Mouse (Mus musculus): ENCODE measurements around the gene Gm4952. TPM values are rescaled to one million over a fixed set of nuclear protein-coding genes. Genes with fewer than 3 reads are reported as not detected.
A peak's percentile ranks its signal among the peaks of the same experiment; 100 is the strongest.

Gene Gm4952
- total and polyA plus RNA-seq, 3 experiments: 0.17 to 0.26 TPM; not detected in 1

DNA sequence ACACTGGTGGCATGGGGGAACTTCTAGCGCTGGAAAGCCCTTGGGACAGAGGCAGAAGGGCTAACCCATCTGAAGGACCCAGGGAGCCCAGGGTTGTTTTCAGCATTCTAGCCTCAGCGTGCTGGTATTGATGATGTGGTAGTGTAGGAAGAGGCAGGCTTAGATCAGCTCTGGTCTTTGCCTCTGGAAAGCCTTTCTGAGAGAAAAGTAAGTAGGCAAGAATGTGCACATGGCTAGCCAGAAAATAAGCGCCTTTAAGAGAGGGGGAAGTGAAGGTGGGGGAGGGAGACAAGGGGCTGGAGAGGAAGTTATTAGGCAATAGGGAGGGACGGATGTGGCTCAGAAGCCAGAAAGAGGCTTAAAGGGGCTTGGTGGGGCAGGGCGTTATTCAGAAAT is 25.8 kb upstream of the Gm4952 start:
- no peaks in the 10 kb centered on the region for H3K9me3 ChIP-seq (replicated peaks; ENCODE audit: low read length)
- peak; percentile 82 for DNase-seq (ENCODE audit: extremely low read depth)
- TF ChIP-seq TCF12 (IDR thresholded peaks at IDR 0.05; ENCODE audit: low read depth, low read length): peak; percentile 69
- peak; percentile 66 for TF ChIP-seq IRF4 (IDR thresholded peaks at IDR 0.05; ENCODE audit: low read depth, low read length)
- 0 out of 2 replicates have a peak, but pooled peaks have one; percentile 62 for TF ChIP-seq SIN3A (IDR thresholded peaks at IDR 0.05; ENCODE audit: low read length)
- TF ChIP-seq TBP (conservative IDR thresholded peaks at IDR 0.05; ENCODE audit: low read depth, low read length): peak; percentile 66
- TF ChIP-seq POLR2AphosphoS2 (IDR thresholded peaks at IDR 0.05; ENCODE audit: low read depth, low read length): 0 out of 2 replicates have a peak, but pooled peaks have one; percentile 67
- peak; percentile 88; the same call in 1 of the 2 replicates for TF ChIP-seq MYC (IDR thresholded peaks at IDR 0.05; ENCODE audit: low read depth, low read length)
- TF ChIP-seq MEF2A (IDR thresholded peaks at IDR 0.05; ENCODE audit: borderline replicate concordance, low read depth, low read length): peak; percentile 68
- peak; percentile 71 for TF ChIP-seq ETS1 (conservative IDR thresholded peaks at IDR 0.05; ENCODE audit: low read depth, low read length)
- no peak for TF ChIP-seq UBTF (IDR thresholded peaks at IDR 0.05; ENCODE audit: low read depth, low read length)
- TF ChIP-seq CTCF (conservative IDR thresholded peaks at IDR 0.05 in 1 of 2, IDR thresholded peaks at IDR 0.05 in 1 of 2; ENCODE audit: low read depth in 2 of 2, low read length in 2 of 2): no peak
- TF ChIP-seq CHD2 (IDR thresholded peaks at IDR 0.05; ENCODE audit: low read length): peak; percentile 87
- TF ChIP-seq JUND (conservative IDR thresholded peaks at IDR 0.05; ENCODE audit: low read depth, low read length): no peak
- peak; percentile 47; the same call in 1 of the 2 replicates for TF ChIP-seq EP300 (IDR thresholded peaks at IDR 0.05; ENCODE audit: low read length)
- TF ChIP-seq POLR2A (IDR thresholded peaks at IDR 0.05; ENCODE audit: low read depth, low read length): peak; percentile 71; the same call in 1 of the 2 replicates
- 0 out of 2 replicates have a peak, but pooled peaks have one; percentile 47 for TF ChIP-seq RCOR1 (conservative IDR thresholded peaks at IDR 0.05; ENCODE audit: low read depth, low read length)
- TF ChIP-seq MAX (IDR thresholded peaks at IDR 0.05; ENCODE audit: low read length): peak; percentile 74; the same call in 1 of the 2 replicates
- TF ChIP-seq ZMIZ1 (IDR thresholded peaks at IDR 0.05; ENCODE audit: low read depth, low read length): peak; percentile 68; the same call in 1 of the 2 replicates
- peak; percentile 62 for TF ChIP-seq HCFC1 (IDR thresholded peaks at IDR 0.05; ENCODE audit: low read depth, low read length)
- TF ChIP-seq ELF1 (IDR thresholded peaks at IDR 0.05; ENCODE audit: low read depth, low read length): peak; percentile 66; the same call in 1 of the 2 replicates
- TF ChIP-seq JUN (IDR thresholded peaks at IDR 0.05; ENCODE audit: insufficient read depth, low read depth, low read length): no peak
- TF ChIP-seq RAD21 (IDR thresholded peaks at IDR 0.05; ENCODE audit: low read depth, low read length): no peak
- peak; percentile 86 for TF ChIP-seq MXI1 (IDR thresholded peaks at IDR 0.05; ENCODE audit: low read depth, low read length)
- H3K4me2 ChIP-seq (ENCODE audit: insufficient read depth, low read depth, poor library complexity, severe bottlenecking): peak overlapping the region; percentile 100
- H3K9ac ChIP-seq (ENCODE audit: insufficient read depth, low read depth): peak overlapping the region; percentile 95
- H3K4me3 ChIP-seq (replicated peaks in 1 of 3; ENCODE audit: low read depth in 2 of 3, low read length in 2 of 3, poor library complexity in 1 of 3): peak overlapping the region; percentile 77 to 91 (median 85)
- dilution Hi-C loops (cut with MboI; ENCODE audit: extremely low pct_ligation_motif_present, extremely low pct_unique_long_range_greater_than_20kb, low sequenced_read_pairs): no loop called here
- H3K27ac ChIP-seq (ENCODE audit: insufficient read depth, low read depth): peak overlapping the region; percentile 92
- H3K4me1 ChIP-seq (ENCODE audit: control insufficient read depth in 1 of 2, insufficient read depth in 2 of 2): peaks cover 15 to 53% of the 10 kb centered on the region in 2 experiments
- in situ Hi-C loops (cut with MboI; ENCODE audit: low pct_ligation_motif_present, low pct_unique_long_range_greater_than_20kb, low sequenced_read_pairs): loop anchor here (10.0 kb wide), 2 partner anchors 231 to 559 kb away; no protein-coding TSS in a partner anchor
- H3K27me3 ChIP-seq (replicated peaks): no peaks in the 10 kb centered on the region
- H3K36me3 ChIP-seq (replicated peaks in 1 of 2; ENCODE audit: control insufficient read depth in 1 of 2, insufficient read depth in 1 of 2, low read length in 1 of 2): peaks cover 20 to 27% of the 10 kb centered on the region in 2 experiments
- peaks cover 66% of the 10 kb centered on the region for H3K79me2 ChIP-seq (replicated peaks; ENCODE audit: control insufficient read depth, extremely low read depth, insufficient read depth, poor library complexity, severe bottlenecking)
